Mouse (Mus musculus) layer of hippocampus, adult 11-12 months (tissue): ENCODE data around the gene Dlg2.
A peak's percentile ranks its signal among the peaks of the same experiment; 100 is the strongest.

Experiments used
- DNase-seq: peaks from one replicate; pipeline ENCODE4 v3.0.0; 2022; ENCODE audit warnings: low spot score

The Dlg2 gene

GRCm38 (mm10) chr7:90539481-90540402, 63.3 kb downstream of the Dlg2 start:
- DNase-seq = peak; percentile 21

GRCm38 (mm10) chr7:90540811-90541323, 64.4 kb downstream of the Dlg2 start:
- DNase-seq = no peak

- DNase-seq = no peak
These were observed 76.9 kb downstream of the Dlg2 start for GRCm38 (mm10) chr7:90553399-90553798.

- DNase-seq = no peak
These were observed 77.9 kb downstream of the Dlg2 start for GRCm38 (mm10) chr7:90554421-90554820.

GRCm38 (mm10) chr7:90569130-90569529, 92.7 kb downstream of the Dlg2 start:
- DNase-seq = no peak

GRCm38 (mm10) chr7:90587795-90588194, 111.3 kb downstream of the Dlg2 start:
- no peak for DNase-seq

- DNase-seq = no peak
These were observed 111.8 kb downstream of the Dlg2 start for GRCm38 (mm10) chr7:90588318-90588717.

GRCm38 (mm10) chr7:90609764-90610163, 133.3 kb downstream of the Dlg2 start:
- DNase-seq = no peak

- DNase-seq = no peak
These were observed 154.1 kb downstream of the Dlg2 start for GRCm38 (mm10) chr7:90630546-90630945.

- DNase-seq = no peak
These were observed 173.0 kb downstream of the Dlg2 start for GRCm38 (mm10) chr7:90649512-90649911.

GRCm38 (mm10) chr7:90651128-90651527, 174.7 kb downstream of the Dlg2 start:
- DNase-seq = no peak

- no peak for DNase-seq
These were observed 175.1 kb downstream of the Dlg2 start for GRCm38 (mm10) chr7:90651611-90652010.

- no peak for DNase-seq
These were observed 182.1 kb downstream of the Dlg2 start for GRCm38 (mm10) chr7:90658593-90658992.

- peak; percentile 29 for DNase-seq
These were observed 217.6 kb downstream of the Dlg2 start for GRCm38 (mm10) chr7:90694050-90694449.

GRCm38 (mm10) chr7:90696181-90696950, 219.9 kb downstream of the Dlg2 start:
- no peak for DNase-seq

- DNase-seq = no peak
These were observed 226.8 kb downstream of the Dlg2 start for GRCm38 (mm10) chr7:90703163-90703852.

- DNase-seq = no peak
These were observed 227.5 kb downstream of the Dlg2 start for GRCm38 (mm10) chr7:90703951-90704350.

GRCm38 (mm10) chr7:90734086-90734485, 257.6 kb downstream of the Dlg2 start:
- no peak for DNase-seq

GRCm38 (mm10) chr7:90736369-90736768, 259.9 kb downstream of the Dlg2 start:
- no peak for DNase-seq

GRCm38 (mm10) chr7:90748636-90749035, 272.2 kb downstream of the Dlg2 start:
- no peak for DNase-seq

GRCm38 (mm10) chr7:90787945-90788344, 311.5 kb downstream of the Dlg2 start:
- DNase-seq = no peak

GRCm38 (mm10) chr7:90791522-90791921, 315.1 kb downstream of the Dlg2 start:
- no peak for DNase-seq
